Mouse (Mus musculus) left cerebral cortex, postnatal 36 days (tissue): ENCODE measurements at regions not wholly inside any gene's neighbourhood (a gene's known extent, or its start where the extent isn't known, plus 50 kb on each side); places are given as distances from the start of the nearest gene placed in this dataset.
A peak's percentile ranks its signal among the peaks of the same experiment; 100 is the strongest.

ENCODE experiments used
- DNase-seq, 2 experiments: peaks; one replicate each; pipeline ENCODE4 v3.0.0; 2021 to 2022; ENCODE audit warnings: low spot score in 2 of 2, mixed read lengths in 1 of 2
- intact Hi-C: fragments of 180-260 bp; cut with DNase I; formaldehyde crosslinking; loops from one replicate; pipeline ENCODE4 v1.15.1; 2025

DNA sequence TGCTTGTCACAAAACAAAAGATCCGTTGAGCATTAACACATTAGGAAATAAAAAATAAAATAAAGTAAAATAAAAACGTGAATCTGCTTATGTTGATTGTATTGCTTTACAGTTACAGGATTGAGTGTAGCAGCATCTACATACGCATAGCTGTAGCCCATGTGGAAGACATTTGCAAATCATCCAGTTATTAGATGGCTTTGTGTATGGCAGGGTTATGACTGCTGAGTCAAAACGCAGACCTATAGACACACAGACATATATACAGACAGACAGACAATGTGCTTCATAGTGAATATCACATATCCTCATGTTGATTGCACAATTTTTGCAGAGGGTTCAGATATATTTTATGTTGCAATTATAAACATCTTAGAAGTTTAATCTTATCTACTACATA, 64.5 kb downstream of the Gm11146 start:
- DNase-seq, result no peak
- intact Hi-C loops, result loop anchor here (2.0 to 5.0 kb wide), 2 partner anchors 57 to 620 kb away; no protein-coding TSS in a partner anchor

DNA sequence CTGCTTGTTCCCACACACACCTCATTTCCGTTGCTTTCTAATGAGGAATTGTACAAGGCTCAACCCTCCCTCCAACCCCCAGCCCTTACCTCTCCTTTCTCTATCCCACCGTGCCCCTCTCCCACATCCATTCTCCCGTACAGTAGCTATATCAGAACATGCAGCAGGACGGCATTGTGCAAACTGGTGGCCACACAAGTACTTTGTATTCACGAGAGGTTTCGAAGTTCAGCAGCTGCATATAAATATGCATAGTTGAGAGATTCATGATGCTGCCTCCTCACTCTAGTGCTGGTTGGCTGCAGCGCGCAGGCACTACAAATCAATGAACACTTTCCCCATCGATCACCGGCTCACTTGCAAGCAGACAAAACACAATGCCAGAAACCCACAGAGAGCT, 65.1 kb downstream of the Gm11146 start:
- intact Hi-C loops, result loop anchor here (2.0 to 5.0 kb wide), 2 partner anchors 58 to 621 kb away; no protein-coding TSS in a partner anchor

DNA sequence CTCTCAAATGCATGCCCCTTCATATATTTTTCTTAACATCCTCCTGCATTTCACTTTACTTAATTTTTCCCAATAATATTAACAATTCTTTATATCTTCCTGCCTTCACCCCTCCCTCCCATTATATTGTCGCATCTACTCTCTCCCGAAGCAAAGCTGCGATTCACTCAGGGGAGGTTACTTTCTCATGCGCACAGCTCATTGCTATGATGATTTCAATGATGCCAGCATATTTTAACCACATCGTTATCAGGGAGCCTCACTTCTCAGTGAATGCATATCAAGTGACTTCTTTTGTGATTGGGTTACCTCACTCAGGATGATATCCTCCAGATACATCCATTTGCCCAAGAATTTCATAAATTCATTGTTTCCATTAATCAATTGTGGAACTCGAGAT, 65.6 kb downstream of the Gm11146 start:
- no peak for DNase-seq
- intact Hi-C loops, result loop anchor here (2.0 to 5.0 kb wide), 2 partner anchors 58 to 621 kb away; no protein-coding TSS in a partner anchor

More for the DNA sequence above, 65.1 kb downstream of the Gm11146 start:
- DNase-seq, result peak; percentile 32 to 39

DNA sequence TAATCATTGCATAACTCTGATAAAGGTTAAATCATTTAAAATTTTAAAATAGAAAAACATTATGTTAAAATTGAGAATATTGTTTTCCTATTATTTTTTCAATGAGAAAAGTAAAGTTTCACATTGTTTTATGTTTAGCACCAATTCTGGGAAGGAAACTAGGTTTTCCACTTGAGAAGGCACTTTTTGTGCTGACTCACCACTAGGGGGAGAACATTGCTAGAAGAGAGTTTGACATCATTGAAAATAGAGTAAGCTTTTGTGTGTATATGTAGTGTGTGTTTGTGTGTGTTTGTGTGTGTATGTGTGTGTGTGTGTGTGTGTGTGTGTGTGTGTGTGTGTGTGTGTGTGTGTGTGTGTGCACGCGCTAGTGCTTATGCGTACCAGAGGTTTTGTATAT, 66.9 kb downstream of the Gm11146 start:
- intact Hi-C loops, result loop anchor here (5.0 kb wide), 1 partner anchor 622 kb away; no protein-coding TSS in a partner anchor
- DNase-seq, result no peak

DNA sequence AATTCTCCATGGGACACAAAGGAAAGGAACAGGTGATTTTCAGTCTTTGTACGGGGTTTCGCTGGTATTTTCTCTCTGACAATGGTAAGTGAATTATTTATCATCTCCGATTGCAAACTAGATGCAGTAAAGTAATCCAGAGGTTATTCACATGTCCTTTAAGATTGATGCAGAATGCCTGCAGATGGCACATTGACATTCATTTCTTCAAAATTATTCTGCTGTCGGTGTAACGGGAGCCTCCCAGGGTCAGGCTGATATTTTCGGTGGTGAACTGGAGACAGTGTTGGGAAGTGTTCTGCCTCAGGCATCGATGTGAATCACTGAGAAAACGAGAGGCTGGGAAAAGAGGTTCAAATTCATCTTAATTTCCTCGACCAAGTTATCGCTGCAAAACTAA, 70.3 kb downstream of the Gm11146 start:
- intact Hi-C loops, result no loop called here
- DNase-seq, result no peak

DNA sequence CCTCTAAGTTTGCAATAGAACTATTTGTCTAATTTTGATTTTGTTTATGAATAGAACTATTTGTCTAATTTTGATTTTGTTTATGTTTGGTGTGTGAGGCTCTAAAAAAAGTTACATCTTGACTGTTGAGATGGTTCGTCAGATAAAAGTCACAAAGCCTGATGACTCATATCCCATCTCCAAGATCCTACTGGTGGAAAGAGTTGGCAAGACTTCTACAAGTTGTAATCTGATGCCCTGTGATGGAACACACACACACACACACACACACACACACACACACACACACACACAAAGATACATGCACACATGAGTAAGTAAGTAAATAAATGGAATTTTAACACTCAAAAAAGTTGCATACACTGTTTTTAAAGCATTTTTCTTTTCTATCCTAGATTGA, 73.9 kb downstream of the Gm11146 start:
- DNase-seq, result no peak

DNA sequence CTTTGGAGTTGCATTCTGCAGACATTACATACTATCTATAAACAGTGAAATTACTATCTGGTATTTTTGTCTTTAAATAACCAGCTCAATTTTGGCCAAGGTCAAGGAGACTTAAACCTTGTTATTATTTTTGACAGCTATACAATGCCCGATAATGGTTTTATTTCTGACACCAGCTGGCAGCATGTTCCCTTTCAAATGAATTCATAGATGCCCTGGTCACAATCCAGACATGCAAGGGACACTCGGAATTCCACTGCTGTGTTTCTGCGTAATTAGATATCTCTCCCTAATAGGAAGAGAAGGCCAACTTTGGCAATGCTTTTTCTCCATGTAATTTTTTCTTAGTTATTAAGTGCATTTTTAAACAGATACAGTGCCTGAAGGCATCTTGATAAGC, 87.3 kb downstream of the Gm11146 start:
- intact Hi-C loops, result no loop called here
- no peak for DNase-seq

More for the DNA sequence above, 73.9 kb downstream of the Gm11146 start:
- intact Hi-C loops, result no loop called here

DNA sequence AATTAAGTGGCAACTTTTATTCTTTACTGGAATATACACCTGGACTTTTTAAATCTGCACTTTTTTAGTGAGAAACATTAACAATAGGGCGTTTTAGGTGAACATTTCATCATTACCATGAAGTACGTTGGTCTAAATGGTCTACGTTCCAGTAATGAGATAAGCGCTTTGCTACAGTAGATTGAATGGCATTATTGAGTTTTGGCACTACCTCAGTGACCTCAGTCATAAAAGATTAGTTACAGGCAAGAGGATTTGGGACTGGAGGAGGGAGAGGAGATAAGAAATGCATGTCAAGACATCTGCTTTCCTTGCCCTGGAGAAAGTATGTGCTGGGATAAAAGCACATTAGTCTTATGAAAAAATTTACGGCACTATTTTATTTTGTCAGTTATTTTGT, 98.3 kb downstream of the Gm11146 start:
- intact Hi-C loops, result loop anchor here (5.0 kb wide), 2 partner anchors 94 to 176 kb away; no protein-coding TSS in a partner anchor

DNA sequence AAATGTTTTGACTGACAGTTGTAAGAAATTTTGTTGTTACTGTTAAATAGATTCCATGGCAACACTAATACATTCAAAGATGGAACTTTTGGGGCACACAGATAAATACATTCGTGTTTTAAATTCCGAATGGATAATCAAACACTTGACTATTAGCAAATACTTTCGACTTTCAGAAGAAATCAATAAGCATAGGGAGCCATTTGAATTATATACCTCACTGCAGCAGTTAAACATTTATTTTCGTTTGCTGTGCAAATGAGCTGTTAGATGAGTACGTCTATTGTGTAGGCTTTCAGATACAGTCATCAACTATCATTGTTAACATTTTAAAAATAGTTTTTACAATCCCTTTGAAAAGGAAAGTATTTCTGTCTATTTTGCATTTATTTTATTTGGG, 99.0 kb downstream of the Gm11146 start:
- DNase-seq, result no peak

More for the DNA sequence above, 98.3 kb downstream of the Gm11146 start:
- DNase-seq, result no peak

DNA sequence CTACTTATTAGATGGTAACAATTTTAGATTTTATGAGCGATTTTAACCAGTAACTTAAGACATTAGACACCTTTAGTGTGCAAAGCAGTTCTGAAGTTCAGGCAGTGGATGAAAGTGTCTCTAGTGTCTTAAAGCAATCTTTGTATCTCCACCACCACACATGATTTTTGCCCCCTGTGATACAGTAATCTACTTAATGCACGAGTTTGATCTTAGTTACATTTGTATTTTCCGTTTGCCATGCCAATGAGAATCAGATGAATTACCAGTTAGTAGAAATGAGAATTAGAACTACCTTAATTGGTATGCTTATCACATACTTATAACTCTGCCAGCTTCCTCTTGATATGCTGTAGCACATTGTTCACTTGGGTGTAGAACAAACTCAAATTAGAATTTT, 99.9 kb downstream of the Gm11146 start:
- DNase-seq, result no peak
- intact Hi-C loops, result loop anchor here (5.0 kb wide), 2 partner anchors 95 to 175 kb away; no protein-coding TSS in a partner anchor

More for the DNA sequence above, 99.0 kb downstream of the Gm11146 start:
- intact Hi-C loops, result loop anchor here (5.0 kb wide), 2 partner anchors 94 to 176 kb away; no protein-coding TSS in a partner anchor

DNA sequence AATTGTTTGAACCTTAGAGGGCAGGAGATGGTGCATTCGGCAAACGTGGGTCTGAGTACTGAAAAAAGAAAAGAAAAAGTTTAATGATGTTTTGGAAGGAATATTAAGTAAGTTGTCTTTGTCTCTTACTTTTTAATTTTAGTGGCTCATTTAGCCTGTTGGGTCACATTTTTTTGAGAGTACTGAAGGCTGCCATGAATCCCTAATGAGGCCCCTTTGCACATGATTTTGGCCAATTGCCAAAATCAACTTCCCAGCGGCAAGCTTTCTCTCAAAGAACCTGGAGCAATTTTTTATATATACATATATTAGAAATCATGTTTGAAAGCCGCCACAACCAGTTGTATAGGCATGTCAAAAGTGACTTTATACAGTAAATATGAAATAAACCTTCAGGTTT, 100.9 kb downstream of the Gm11146 start:
- DNase-seq, result no peak
- intact Hi-C loops, result loop anchor here (2.0 to 5.0 kb wide), 4 partner anchors 80 to 264 kb away; no protein-coding TSS in a partner anchor

DNA sequence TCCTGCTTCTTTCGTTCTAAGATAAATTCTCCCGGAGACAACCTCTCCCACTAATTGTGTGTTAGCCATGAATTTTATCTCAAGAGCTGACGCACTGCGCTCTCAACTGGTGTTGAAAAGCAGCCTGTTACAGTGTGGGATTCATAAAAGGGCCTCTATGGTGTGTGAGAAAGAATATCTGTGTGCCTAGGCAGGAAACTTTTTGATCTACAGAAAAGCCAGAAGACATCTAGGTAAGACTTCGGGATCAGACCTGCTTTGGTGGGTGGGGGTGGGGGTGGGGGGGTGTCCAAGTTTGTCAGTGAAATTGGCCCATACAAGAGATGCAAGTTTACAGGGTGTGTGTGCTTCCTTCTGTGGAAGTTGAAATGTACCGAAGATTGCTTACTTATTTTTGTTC, 101.5 kb downstream of the Gm11146 start:
- intact Hi-C loops, result loop anchor here (2.0 to 5.0 kb wide), 4 partner anchors 80 to 264 kb away; no protein-coding TSS in a partner anchor
- peak; percentile 15 to 21 for DNase-seq

DNA sequence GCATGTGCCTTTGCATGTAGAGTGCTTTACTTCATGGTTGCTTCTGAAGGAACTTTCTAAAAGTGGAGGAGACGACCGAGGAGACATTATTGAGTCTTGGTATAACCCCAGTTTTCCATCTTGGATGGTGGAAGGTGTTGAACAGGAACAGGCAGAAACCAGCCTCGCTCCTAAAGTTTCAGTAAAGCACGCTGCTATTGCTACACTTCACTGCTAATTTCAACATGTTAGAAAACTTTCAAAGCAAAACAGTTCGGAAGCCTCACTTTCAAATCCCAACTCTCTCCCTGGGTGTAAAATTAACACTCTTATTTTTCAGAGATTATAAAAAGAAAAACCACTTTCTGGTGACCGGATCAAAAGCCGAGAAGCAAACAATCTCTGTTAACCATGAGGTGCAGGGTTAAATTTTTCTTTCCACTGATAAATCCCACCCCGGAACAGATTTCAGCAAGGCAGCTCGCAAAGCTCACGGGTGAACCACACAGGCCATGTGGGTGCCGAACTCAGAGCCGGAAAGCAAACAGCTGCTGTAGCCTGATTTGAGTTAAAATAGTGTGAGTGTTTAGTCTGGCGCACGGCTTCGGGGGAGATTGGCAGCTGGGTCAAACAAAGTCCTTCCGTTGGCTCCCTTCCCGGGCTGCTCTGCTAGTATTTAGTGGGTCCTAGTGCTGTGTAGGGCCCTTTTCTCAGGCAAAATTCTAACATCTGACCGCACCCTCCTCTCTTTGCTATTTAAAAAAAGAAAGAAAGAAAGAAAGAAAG, 102.2 kb downstream of the Gm11146 start:
- intact Hi-C loops, result loop anchor here (2.0 to 5.0 kb wide), 4 partner anchors 79 to 263 kb away; no protein-coding TSS in a partner anchor
- DNase-seq, result peak; percentile 61 to 75

DNA sequence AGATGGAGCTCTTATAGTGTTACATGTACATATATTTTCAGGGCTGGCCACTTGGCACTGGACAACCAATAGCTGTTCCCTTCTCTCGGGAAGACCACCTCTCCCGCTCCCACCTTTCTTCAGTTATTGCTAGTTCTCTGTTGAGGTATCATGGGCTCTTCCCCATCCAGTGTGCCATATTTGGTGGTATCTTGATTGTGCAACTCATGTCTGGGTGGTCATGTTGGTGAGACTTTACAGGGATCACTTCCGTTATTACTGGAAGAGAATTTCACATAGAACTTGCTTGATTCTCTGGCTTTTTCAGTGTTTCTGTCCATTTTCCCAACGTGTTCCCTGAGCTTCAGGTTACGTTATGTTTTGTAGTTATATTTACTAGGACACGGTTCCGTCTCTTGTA, 106.6 kb downstream of the Gm11146 start:
- DNase-seq, result no peak
- intact Hi-C loops, result no loop called here

DNA sequence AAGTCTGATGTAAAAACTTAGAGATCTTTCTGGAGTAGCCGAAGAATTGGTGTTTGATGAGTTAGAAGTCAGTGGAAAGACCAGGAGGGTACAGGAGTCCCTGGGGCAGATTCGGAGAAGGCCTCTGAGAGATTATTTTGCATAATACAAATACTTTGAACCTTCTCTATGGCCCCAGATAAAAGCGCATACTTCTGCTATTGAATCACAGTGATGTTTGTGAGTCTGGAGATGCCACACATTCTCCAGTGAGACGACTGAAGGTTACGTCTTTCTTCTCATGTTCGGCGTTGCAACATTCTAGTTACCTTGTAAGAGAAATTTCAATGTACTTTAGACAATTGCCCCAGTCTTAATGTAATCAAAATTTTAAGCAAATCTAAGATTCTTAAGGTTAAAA, 107.9 kb downstream of the Gm11146 start:
- no peak for DNase-seq
- intact Hi-C loops, result no loop called here

DNA sequence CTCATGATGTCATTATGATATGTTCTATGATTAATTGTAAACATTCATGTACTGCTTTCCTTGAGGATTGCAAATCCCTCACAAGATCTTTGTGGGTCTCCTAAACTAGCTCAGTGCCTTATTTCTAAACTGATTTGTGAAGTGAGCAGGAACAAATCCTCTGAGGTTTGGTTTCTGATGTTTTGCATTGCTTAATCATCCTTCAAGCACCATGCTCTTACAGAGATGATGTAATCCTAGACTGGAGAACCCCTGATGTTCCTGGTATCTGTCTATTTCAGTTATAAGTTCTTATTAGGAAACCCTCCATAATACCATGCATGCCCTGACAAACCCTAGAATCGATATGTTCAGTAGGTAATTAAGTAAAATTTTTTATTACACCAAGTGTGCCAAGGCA, 113.7 kb downstream of the Gm11146 start:
- no peak for DNase-seq
- intact Hi-C loops, result no loop called here

DNA sequence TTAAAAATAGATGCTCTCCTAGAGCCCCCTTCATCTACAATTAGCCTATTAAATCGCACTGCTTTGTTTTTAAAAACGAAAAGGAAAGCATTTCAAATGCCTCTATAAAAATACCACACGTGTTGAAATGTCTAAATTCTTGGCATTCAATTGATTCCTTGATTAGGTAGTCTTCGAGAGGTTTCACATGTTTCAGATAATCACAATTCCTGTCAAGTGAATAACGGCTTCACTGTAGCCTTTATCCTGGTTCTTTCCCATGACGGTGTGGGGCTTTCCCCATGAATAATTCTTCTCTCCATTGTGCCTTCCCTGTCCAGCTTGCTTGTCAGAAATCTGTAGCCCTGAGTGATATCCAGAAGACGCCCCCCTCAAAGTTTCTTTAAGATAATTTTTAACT, 122.1 kb downstream of the Gm11146 start:
- no peak for DNase-seq
- intact Hi-C loops, result no loop called here

DNA sequence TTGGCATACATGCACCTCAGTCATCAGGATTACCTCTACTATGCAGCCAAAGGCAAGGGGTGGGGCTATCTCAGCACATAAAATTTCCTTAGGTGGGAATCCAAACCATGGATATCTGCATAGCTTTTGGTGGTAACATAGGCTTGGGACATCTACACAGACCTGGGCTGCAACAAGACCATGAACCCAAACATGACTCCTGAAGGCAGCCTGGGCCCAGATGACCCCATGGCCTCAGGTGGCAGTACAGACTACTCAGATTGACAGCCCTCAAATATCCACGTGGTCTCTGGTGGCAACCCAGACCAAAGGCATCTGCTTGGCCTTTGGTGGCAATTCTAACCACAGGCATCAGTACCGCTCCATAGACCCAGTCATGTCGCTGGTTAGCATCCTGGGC, 130.0 kb downstream of the Gm11146 start:
- no peak for DNase-seq
- intact Hi-C loops, result no loop called here

DNA sequence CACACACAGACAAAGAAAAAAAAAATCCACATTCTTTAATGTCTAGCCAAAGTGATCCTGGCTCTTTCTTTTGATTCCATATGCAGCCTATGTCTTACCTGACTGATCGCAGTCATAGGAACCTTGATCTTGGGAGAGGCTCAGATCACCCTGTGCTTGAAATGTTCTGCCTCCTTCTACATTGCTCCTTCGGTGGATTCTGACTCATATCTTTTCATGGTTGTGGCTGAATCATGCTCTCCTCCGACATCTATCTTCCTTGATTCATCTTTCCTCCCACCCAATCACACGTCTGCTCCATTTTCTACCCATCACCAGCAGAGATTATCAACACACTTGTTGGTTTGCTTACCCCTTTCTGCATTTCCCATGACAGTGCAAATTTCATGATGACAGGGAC, 132.0 kb downstream of the Gm11146 start:
- DNase-seq, result no peak
- intact Hi-C loops, result no loop called here

DNA sequence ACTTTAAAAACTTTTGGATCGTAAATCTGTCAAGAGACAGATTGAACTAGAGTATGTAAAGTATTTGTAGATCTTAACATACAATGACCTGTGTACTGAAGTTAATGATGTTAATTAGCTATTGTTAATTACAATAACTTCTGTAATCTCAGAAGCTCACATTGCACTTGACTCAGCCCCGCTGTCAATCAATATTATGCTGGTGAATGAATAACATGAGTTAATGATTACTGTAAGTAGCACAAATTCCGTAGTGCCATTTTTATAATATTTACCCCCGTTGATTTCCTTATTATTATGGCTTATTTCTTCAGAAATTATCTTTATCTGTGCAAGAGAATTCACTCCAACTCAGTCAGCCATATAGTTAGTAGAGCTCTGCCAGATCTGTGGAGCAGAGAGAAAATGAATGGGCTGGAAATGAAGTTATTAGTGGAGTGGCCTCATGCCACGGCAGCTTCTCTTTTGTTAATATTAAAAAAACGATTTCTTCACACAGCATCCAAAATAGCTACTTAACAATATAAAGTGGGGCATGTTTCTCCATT, 132.5 kb downstream of the Gm11146 start:
- intact Hi-C loops, result no loop called here
- DNase-seq, result no peak

DNA sequence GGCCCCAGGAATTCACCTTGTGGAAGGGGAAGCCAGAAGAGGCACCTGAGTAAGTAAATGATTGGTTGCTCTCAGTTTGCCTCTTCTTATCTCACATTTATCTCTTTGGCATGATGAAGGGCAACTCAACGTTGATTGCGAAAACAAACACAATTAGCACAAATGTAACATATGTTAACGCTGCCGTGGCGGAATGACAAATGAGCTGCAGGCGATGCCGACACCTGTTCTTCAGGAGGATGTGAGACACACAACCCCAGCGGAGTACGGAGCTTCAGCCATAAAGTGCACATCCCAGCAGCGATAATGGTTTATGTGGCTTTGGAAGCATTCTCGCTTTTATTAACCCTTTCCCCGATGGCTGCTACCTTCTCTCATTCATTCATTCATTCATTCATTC, 134.7 kb downstream of the Gm11146 start:
- intact Hi-C loops, result no loop called here
- DNase-seq, result no peak
